Mouse (Mus musculus): ENCODE measurements around the gene Chst15. TPM values are rescaled to one million over a fixed set of nuclear protein-coding genes. Genes with fewer than 3 reads are reported as not detected.
A peak's percentile ranks its signal among the peaks of the same experiment; 100 is the strongest.

Gene Chst15
- polyA plus RNA-seq, 1 experiment from 2014 or later: 8.4 TPM

GRCm38 (mm10) chr7:132213460-132213859, 103.6 kb downstream of the Chst15 start:
- H3K36me3 ChIP-seq (ENCODE audit: control insufficient read depth, insufficient read depth, low read length): no peaks in the 10 kb centered on the region
- WGBS: 8% methylated on average over 8 of the region's 8 CpGs
- DNase-seq (ENCODE audit: low spot score) (peak; percentile 84), ATAC-seq (peak; percentile 63)
- no peak overlapping the region for H3K27ac ChIP-seq (ENCODE audit: low read depth, low read length)
- no peak overlapping the region for H3K4me2 ChIP-seq (ENCODE audit: low read length)
- H3K9ac ChIP-seq (ENCODE audit: low read length): no peak overlapping the region; the same call in 1 of the 2 replicates
- H3K4me3 ChIP-seq (ENCODE audit: low read depth, low read length): no peak overlapping the region
- H3K4me1 ChIP-seq (ENCODE audit: control insufficient read depth, insufficient read depth, low read length): peaks cover 10% of the 10 kb centered on the region
- H3K27me3 ChIP-seq (replicated peaks; ENCODE audit: control insufficient read depth, insufficient read depth, low read length): no peaks in the 10 kb centered on the region
- H3K9me3 ChIP-seq (replicated peaks; ENCODE audit: control insufficient read depth, low read length): no peaks in the 10 kb centered on the region

- Histone ChIP-seq H3K27ac (ENCODE audit: low read depth, low read length) (peak overlapping the region; percentile 27; the same call in 1 of the 2 replicates), H3K9me3 (replicated peaks; ENCODE audit: control insufficient read depth, low read length) (no peaks in the 10 kb centered on the region), H3K36me3 (ENCODE audit: control insufficient read depth, insufficient read depth, low read length) (no peaks in the 10 kb centered on the region), H3K4me1 (ENCODE audit: control insufficient read depth, insufficient read depth, low read length) (peaks cover 10% of the 10 kb centered on the region), H3K9ac (ENCODE audit: low read length) (no peak overlapping the region), H3K4me3 (ENCODE audit: low read depth, low read length) (no peak overlapping the region), H3K4me2 (ENCODE audit: low read length) (no peak overlapping the region), H3K27me3 (replicated peaks; ENCODE audit: control insufficient read depth, insufficient read depth, low read length) (no peaks in the 10 kb centered on the region)
- WGBS: 57% methylated on average over 6 of the region's 6 CpGs
- peak; percentile 40 for ATAC-seq
- peak; percentile 68 for DNase-seq (ENCODE audit: low spot score)
Observed at GRCm38 (mm10) chr7:132211920-132212701, 104.9 kb downstream of the Chst15 start.

- 77% methylated on average over 5 of the region's 5 CpGs for WGBS
- no peak overlapping the region for H3K9ac ChIP-seq (ENCODE audit: low read length)
- no peaks in the 10 kb centered on the region for H3K36me3 ChIP-seq (ENCODE audit: control insufficient read depth, insufficient read depth, low read length)
- no peaks in the 10 kb centered on the region for H3K9me3 ChIP-seq (replicated peaks; ENCODE audit: control insufficient read depth, low read length)
- ATAC-seq (no peak), DNase-seq (ENCODE audit: low spot score) (no peak)
- H3K27ac ChIP-seq (ENCODE audit: low read depth, low read length): no peak overlapping the region
- no peak overlapping the region for H3K4me2 ChIP-seq (ENCODE audit: low read length)
- no peak overlapping the region for H3K4me3 ChIP-seq (ENCODE audit: low read depth, low read length)
- H3K4me1 ChIP-seq (ENCODE audit: control insufficient read depth, insufficient read depth, low read length): peaks cover 10% of the 10 kb centered on the region
- H3K27me3 ChIP-seq (replicated peaks; ENCODE audit: control insufficient read depth, insufficient read depth, low read length): no peaks in the 10 kb centered on the region
Observed at GRCm38 (mm10) chr7:132210616-132211015, 106.4 kb downstream of the Chst15 start.

- DNase-seq (ENCODE audit: low spot score): peak; percentile 57
- Histone ChIP-seq H3K9me3 (replicated peaks; ENCODE audit: control insufficient read depth, low read length) (no peaks in the 10 kb centered on the region), H3K9ac (ENCODE audit: low read length) (no peak overlapping the region), H3K36me3 (ENCODE audit: control insufficient read depth, insufficient read depth, low read length) (no peaks in the 10 kb centered on the region), H3K27me3 (replicated peaks; ENCODE audit: control insufficient read depth, insufficient read depth, low read length) (no peaks in the 10 kb centered on the region), H3K4me1 (ENCODE audit: control insufficient read depth, insufficient read depth, low read length) (peaks cover 10% of the 10 kb centered on the region), H3K4me3 (ENCODE audit: low read depth, low read length) (no peak overlapping the region), H3K27ac (ENCODE audit: low read depth, low read length) (no peak overlapping the region; the same call in 1 of the 2 replicates), H3K4me2 (ENCODE audit: low read length) (no peak overlapping the region)
- ATAC-seq: no peak
- 68% methylated on average over 9 of the region's 9 CpGs for WGBS
Observed at GRCm38 (mm10) chr7:132208946-132209651, 107.9 kb downstream of the Chst15 start.

GRCm38 (mm10) chr7:132204073-132204612, 112.9 kb downstream of the Chst15 start:
- Histone ChIP-seq H3K27me3 (replicated peaks; ENCODE audit: control insufficient read depth, insufficient read depth, low read length) (no peaks in the 10 kb centered on the region), H3K27ac (ENCODE audit: low read depth, low read length) (no peak overlapping the region), H3K4me2 (ENCODE audit: low read length) (no peak overlapping the region), H3K9ac (ENCODE audit: low read length) (no peak overlapping the region), H3K4me3 (ENCODE audit: low read depth, low read length) (no peak overlapping the region), H3K4me1 (ENCODE audit: control insufficient read depth, insufficient read depth, low read length) (no peaks in the 10 kb centered on the region), H3K9me3 (replicated peaks; ENCODE audit: control insufficient read depth, low read length) (no peaks in the 10 kb centered on the region), H3K36me3 (ENCODE audit: control insufficient read depth, insufficient read depth, low read length) (no peaks in the 10 kb centered on the region)
- WGBS: 58% methylated on average over 1 of the region's 1 CpGs
- no peak for ATAC-seq
- no peak for DNase-seq (ENCODE audit: low spot score)

GRCm38 (mm10) chr7:132199686-132200085, 117.3 kb downstream of the Chst15 start:
- no peak overlapping the region for H3K9ac ChIP-seq (ENCODE audit: low read length)
- no peaks in the 10 kb centered on the region for H3K36me3 ChIP-seq (ENCODE audit: control insufficient read depth, insufficient read depth, low read length)
- no peaks in the 10 kb centered on the region for H3K9me3 ChIP-seq (replicated peaks; ENCODE audit: control insufficient read depth, low read length)
- WGBS: 34% methylated on average over 6 of the region's 6 CpGs
- H3K27ac ChIP-seq (ENCODE audit: low read depth, low read length): no peak overlapping the region
- 0 out of 2 replicates have a peak, but pooled peaks cover 3% of the 10 kb centered on the region for H3K4me1 ChIP-seq (ENCODE audit: control insufficient read depth, insufficient read depth, low read length)
- H3K27me3 ChIP-seq (replicated peaks; ENCODE audit: control insufficient read depth, insufficient read depth, low read length): no peaks in the 10 kb centered on the region
- ATAC-seq (no peak), DNase-seq (ENCODE audit: low spot score) (no peak)
- H3K4me2 ChIP-seq (ENCODE audit: low read length): no peak overlapping the region
- H3K4me3 ChIP-seq (ENCODE audit: low read depth, low read length): no peak overlapping the region

- no peaks in the 10 kb centered on the region for H3K27me3 ChIP-seq (replicated peaks; ENCODE audit: control insufficient read depth, insufficient read depth, low read length)
- H3K36me3 ChIP-seq (ENCODE audit: control insufficient read depth, insufficient read depth, low read length): no peaks in the 10 kb centered on the region
- no peak overlapping the region for H3K4me2 ChIP-seq (ENCODE audit: low read length)
- 0 out of 2 replicates have a peak, but pooled peaks cover 3% of the 10 kb centered on the region for H3K4me1 ChIP-seq (ENCODE audit: control insufficient read depth, insufficient read depth, low read length)
- H3K9me3 ChIP-seq (replicated peaks; ENCODE audit: control insufficient read depth, low read length): no peaks in the 10 kb centered on the region
- no peak overlapping the region for H3K27ac ChIP-seq (ENCODE audit: low read depth, low read length)
- H3K4me3 ChIP-seq (ENCODE audit: low read depth, low read length): no peak overlapping the region
- DNase-seq (ENCODE audit: low spot score) (no peak), ATAC-seq (no peak)
- H3K9ac ChIP-seq (ENCODE audit: low read length): no peak overlapping the region
- 75% methylated on average over 1 of the region's 1 CpGs for WGBS
Observed at GRCm38 (mm10) chr7:132198806-132199205, 118.2 kb downstream of the Chst15 start.

GRCm38 (mm10) chr7:132197817-132198475, 119.1 kb downstream of the Chst15 start:
- Histone ChIP-seq H3K4me2 (ENCODE audit: low read length) (no peak overlapping the region), H3K4me3 (ENCODE audit: low read depth, low read length) (no peak overlapping the region), H3K4me1 (ENCODE audit: control insufficient read depth, insufficient read depth, low read length) (0 out of 2 replicates have a peak, but pooled peaks cover 3% of the 10 kb centered on the region), H3K27me3 (replicated peaks; ENCODE audit: control insufficient read depth, insufficient read depth, low read length) (no peaks in the 10 kb centered on the region), H3K9ac (ENCODE audit: low read length) (no peak overlapping the region), H3K36me3 (ENCODE audit: control insufficient read depth, insufficient read depth, low read length) (no peaks in the 10 kb centered on the region), H3K27ac (ENCODE audit: low read depth, low read length) (no peak overlapping the region), H3K9me3 (replicated peaks; ENCODE audit: control insufficient read depth, low read length) (no peaks in the 10 kb centered on the region)
- ATAC-seq (no peak), DNase-seq (ENCODE audit: low spot score) (no peak)
- WGBS: 67% methylated on average over 7 of the region's 7 CpGs
